Mouse (Mus musculus): ENCODE results near the gene Ppm1b.
A peak's percentile ranks its signal among the peaks of the same experiment; 100 is the strongest.

Gene Ppm1b

GRCm38 (mm10) chr17:84957487-84958259, 1.1 kb downstream of the Ppm1b start:
- DNase-seq (ENCODE audit: low read depth, low spot score): peak; percentile 100

DNA sequence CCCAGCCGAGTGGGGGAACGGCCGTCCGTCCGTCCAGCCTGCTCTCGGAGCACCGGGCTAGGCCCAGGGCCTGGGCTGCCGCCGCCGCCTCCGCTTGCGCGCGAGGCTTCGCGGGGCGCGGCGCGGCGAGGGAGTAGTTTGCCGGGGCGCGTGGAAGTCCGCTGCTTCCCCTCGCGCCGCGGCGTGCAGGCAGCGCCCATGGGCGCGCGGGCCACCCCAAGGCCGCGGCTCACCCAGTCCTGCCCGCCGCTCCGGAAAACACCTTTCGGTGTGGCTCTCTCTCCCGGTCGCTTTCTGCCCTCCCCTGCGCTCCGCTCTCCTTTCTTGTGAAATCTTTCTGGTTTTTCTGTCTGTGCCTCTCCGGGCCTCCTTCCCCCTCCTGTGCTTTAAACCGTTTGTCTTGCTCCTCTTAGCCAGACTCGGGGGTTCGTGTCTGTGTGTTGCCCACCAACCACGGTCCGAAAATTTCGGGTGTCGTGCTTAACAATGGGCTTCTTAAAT, 1.9 kb downstream of the Ppm1b start:
- DNase-seq (ENCODE audit: low read depth, low spot score): peak; percentile 31

- no peak for DNase-seq (ENCODE audit: low read depth, low spot score)
Observed at GRCm38 (mm10) chr17:84958986-84959664, 2.6 kb downstream of the Ppm1b start.

GRCm38 (mm10) chr17:84959665-84960020, 3.1 kb downstream of the Ppm1b start:
- no peak for DNase-seq (ENCODE audit: low read depth, low spot score)

DNA sequence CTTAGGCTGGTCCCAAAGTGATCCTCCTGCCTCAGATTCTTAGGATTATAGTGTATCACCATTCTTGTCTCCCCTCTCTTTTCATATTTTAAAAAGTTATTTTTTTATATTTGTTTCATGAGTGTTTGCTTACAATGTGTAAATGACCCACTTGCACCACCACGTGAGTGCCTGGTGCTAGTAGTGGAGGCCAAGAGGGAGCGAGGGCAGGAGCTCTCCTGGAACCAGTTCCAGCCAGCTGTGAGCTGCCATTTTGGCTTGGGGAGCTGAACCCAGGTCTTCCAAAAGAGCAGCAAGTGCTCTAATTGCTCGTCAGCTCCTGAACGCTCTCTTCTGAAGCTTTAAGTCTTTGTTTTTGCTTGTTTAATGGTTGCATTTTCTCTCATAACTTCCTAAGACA, 3.6 kb downstream of the Ppm1b start:
- peak; percentile 82 for DNase-seq (ENCODE audit: low read depth, low spot score)

- DNase-seq (ENCODE audit: low read depth, low spot score): no peak
Observed at GRCm38 (mm10) chr17:84962046-84962445, 5.5 kb downstream of the Ppm1b start.

- DNase-seq (ENCODE audit: low read depth, low spot score): no peak
Observed at GRCm38 (mm10) chr17:84963651-84964050, 7.1 kb downstream of the Ppm1b start.

DNA sequence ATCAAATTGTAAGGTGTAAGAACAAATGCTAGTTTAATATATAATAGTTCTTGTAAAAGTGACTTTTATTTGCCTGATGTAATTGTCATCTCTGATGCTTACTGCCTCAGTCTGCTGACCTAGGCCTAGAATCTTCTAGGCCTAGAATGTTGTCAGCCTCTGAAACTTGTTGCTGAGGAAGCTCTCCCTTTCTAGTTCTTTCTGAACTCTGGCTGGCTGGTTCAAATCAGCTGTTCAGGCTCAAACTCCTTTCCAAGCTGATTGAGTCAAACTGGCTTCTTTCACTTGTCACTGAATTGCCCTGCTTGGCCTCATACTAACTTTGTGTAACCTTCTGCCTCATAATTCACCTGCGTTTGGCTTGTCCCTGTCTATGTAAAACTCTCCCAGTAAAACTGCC, 9.7 kb downstream of the Ppm1b start:
- DNase-seq (ENCODE audit: low read depth, low spot score): no peak

- DNase-seq (ENCODE audit: low read depth, low spot score): no peak
Observed at GRCm38 (mm10) chr17:84967045-84967444, 10.5 kb downstream of the Ppm1b start.

- no peak for DNase-seq (ENCODE audit: low read depth, low spot score)
Observed at GRCm38 (mm10) chr17:84969916-84970315, 13.4 kb downstream of the Ppm1b start.

GRCm38 (mm10) chr17:84981721-84982120, 25.2 kb downstream of the Ppm1b start:
- no peak for DNase-seq (ENCODE audit: low read depth, low spot score)

DNA sequence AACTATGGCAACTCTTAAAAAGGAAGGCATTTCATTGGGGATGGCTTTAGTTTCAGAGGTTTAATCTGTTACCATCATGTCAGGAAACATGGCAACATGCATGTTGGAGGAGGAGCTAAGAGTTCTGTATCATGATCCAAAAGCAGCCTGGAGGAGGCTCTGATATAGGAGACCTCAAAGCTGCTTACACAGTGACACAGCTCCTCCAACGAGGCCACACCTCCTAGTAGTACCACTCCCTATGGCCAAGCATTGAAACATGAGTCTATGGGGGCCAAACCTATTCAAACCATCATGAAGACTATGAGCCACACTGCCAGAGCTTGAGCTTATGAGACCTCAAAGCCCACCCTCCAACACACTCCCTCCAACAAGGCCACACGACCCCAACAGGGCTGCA, 26.2 kb downstream of the Ppm1b start:
- no peak for DNase-seq (ENCODE audit: low read depth, low spot score)

- no peak for DNase-seq (ENCODE audit: low read depth, low spot score)
Observed at GRCm38 (mm10) chr17:84986368-84986767, 29.8 kb downstream of the Ppm1b start.

- DNase-seq (ENCODE audit: low read depth, low spot score): peak; percentile 45
Observed at GRCm38 (mm10) chr17:84987834-84988410, 31.4 kb downstream of the Ppm1b start.

DNA sequence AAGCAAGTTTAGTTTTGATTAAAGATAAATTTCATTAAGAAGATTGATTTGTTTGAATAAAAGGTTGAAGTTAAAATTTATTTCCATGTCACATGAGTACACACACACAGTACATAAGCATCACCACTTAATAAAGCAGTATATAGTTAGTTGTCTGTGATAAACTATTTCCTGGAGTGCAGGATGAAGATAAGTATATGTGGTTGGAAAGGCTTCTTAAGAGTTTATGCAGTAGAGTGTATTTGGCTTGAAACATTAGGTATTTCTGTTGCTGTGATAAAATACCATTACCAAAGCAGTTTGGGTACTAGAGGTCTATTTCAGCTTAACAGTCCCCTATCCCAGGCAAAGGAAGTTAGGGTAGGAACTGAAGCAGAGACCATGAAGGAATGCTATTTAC, 32.0 kb downstream of the Ppm1b start:
- DNase-seq (ENCODE audit: low read depth, low spot score): no peak

- DNase-seq (ENCODE audit: low read depth, low spot score): no peak
Observed at GRCm38 (mm10) chr17:84995844-84996243, 39.3 kb downstream of the Ppm1b start.

GRCm38 (mm10) chr17:84997639-84998038, 41.1 kb downstream of the Ppm1b start:
- no peak for DNase-seq (ENCODE audit: low read depth, low spot score)

GRCm38 (mm10) chr17:84999636-85000035, 43.1 kb downstream of the Ppm1b start:
- DNase-seq (ENCODE audit: low read depth, low spot score): no peak

GRCm38 (mm10) chr17:85013485-85013884, 56.9 kb downstream of the Ppm1b start:
- DNase-seq (ENCODE audit: low read depth, low spot score): no peak

- DNase-seq (ENCODE audit: low read depth, low spot score): no peak
Observed at GRCm38 (mm10) chr17:85014632-85015031, 58.1 kb downstream of the Ppm1b start.

GRCm38 (mm10) chr17:85018344-85018743, 61.8 kb downstream of the Ppm1b start:
- no peak for DNase-seq (ENCODE audit: low read depth, low spot score)

DNA sequence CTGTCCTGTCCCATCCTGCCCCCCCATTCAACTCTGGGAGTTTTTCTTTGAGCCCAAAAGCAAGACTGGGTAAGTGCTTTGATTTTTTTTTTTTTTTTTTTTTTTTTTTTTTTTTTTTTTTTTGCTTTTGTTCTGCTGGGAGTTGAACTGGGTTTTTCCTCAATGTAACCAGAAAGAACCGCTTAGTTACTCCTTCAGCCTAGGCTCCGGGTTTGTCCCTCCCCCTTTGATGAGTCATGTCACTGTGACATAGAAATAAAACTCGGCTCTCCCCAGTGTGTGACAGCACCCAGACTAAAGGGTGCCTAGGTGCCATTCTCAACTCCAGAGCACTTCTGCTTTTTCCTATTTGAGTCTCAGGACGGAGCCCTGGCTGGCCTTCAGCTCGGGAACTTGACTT, 62.3 kb downstream of the Ppm1b start:
- no peak for DNase-seq (ENCODE audit: low read depth, low spot score)

- no peak for DNase-seq (ENCODE audit: low read depth, low spot score)
Observed at GRCm38 (mm10) chr17:85020343-85020742, 63.8 kb downstream of the Ppm1b start.

Data from R1 (cell line).